Mouse (Mus musculus) hindbrain, embryonic 11.5 days (tissue): Measurements from ENCODE around the gene Sult1a1. TPM values are rescaled to one million over a fixed set of nuclear protein-coding genes. Genes with fewer than 3 reads are reported as not detected.

Experiments used
- ATAC-seq: fragments of 200-750 bp; cut with Nextera tagmentation; 2 replicates; pipeline ENCODE4 v1.8.0; 2017; ENCODE audit warnings: mild to moderate bottlenecking, moderate TSS enrichment, moderate library complexity; ENCODE audit not compliant: low FRiP score
- DNase-seq: peaks from one replicate; pipeline ENCODE4 v3.0.0-alpha.2; 2015; ENCODE audit warnings: low spot score
- H3K27ac ChIP-seq: fragments of 300-500 bp; sonication (generic); 2 replicates; pipeline ENCODE4 v1.5.1; 2014; ENCODE audit warnings: mild to moderate bottlenecking, low read depth, low read length
- H3K27me3 ChIP-seq: fragments of 300-500 bp; sonication (generic); 2 replicates; pipeline ENCODE4 v1.6.1; 2014; ENCODE audit warnings: mild to moderate bottlenecking, low read length, moderate library complexity, mixed read lengths; ENCODE audit not compliant: control insufficient read depth, insufficient read depth
- H3K36me3 ChIP-seq: fragments of 300-500 bp; sonication (generic); 2 replicates; pipeline ENCODE4 v1.6.1; 2014; ENCODE audit warnings: mild to moderate bottlenecking, low read length, moderate library complexity, mixed read lengths; ENCODE audit not compliant: control insufficient read depth, insufficient read depth
- H3K4me1 ChIP-seq: fragments of 300-500 bp; sonication (generic); replicated peaks from 2 replicates; pipeline ENCODE4 v1.6.1; 2014; ENCODE audit warnings: low read length, mixed read lengths; ENCODE audit not compliant: control insufficient read depth, insufficient read depth
- H3K4me2 ChIP-seq: fragments of 300-500 bp; sonication (generic); replicated peaks from 2 replicates; pipeline ENCODE4 v1.6.1; 2014; ENCODE audit warnings: mild to moderate bottlenecking, low read depth, low read length
- H3K4me3 ChIP-seq: fragments of 300-500 bp; sonication (generic); 2 replicates; pipeline ENCODE4 v1.5.1; 2014; ENCODE audit warnings: low read depth, low read length
- H3K9ac ChIP-seq: fragments of 300-500 bp; sonication (generic); 2 replicates; pipeline ENCODE4 v1.6.1; 2014; ENCODE audit warnings: low read depth, low read length
- H3K9me3 ChIP-seq: fragments of 300-500 bp; sonication (generic); 2 replicates; pipeline ENCODE4 v1.6.1; 2016; ENCODE audit warnings: low read length; ENCODE audit not compliant: control insufficient read depth
- WGBS: fragments of 180-500 bp; shearing (Covaris S2); extraction: QIAGEN DNeasy Blood & Tissue Kit; methylation state at CpG from one replicate; pipeline ENCODE4 v1.1.7; 2014; 5-methylcytosine and 5-hydroxymethylcytosine counted together
- polyA plus RNA-seq: library from polyadenylated mRNA; unstranded; fragments of >200 nt; fragmentation: Nextera tagmentation; extraction: Ambion mirVana; gene quantifications from 2 replicates; pipeline ENCODE4 v1.2.1, GENCODE M21; 2014

Gene Sult1a1
- polyA plus RNA-seq, 1 experiment from 2014 or later, result 0.52 TPM

DNA sequence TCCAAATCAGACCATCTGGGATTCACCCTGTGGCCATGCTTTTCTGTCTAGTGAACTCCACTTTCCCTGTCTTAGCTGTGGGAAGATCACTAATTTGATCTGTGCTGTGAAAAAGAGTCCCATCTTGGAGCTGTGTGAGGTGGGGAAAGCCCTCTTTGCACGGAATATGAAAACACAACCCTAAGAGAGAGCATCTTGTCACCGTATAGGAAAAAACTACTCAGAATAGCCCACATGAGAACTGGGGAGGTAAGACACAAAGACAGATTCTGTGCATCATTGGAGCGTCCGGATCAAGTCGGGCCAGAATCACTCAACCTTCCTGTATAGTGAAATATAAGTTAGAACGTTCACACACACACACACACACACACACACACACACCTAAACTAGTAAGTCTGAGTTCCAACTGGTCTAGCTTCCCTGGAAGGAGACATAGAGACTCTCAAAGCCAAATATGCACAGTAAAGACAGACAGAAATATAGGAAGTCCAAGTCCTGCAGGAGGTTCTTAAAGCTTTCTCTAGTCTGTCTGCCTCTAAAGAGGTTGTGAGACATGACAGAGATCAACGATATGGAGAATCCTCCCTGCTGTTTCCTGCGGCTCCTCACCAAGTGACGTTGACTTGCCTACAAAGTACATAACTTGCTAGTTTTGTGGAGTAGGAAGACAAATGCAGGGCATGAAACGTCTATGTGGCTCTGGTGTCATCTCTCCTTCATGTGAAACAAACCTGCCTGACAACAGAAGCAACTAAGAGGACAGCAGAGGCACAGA is 32.1 kb upstream of the Sult1a1 start:
- 83% methylated on average over 10 of the region's 10 CpGs for WGBS
- no peak overlapping the region for H3K4me2 ChIP-seq
- H3K4me1 ChIP-seq, result peaks cover 4% of the 10 kb centered on the region; the same call in 1 of the 2 replicates
- no peak overlapping the region for H3K4me3 ChIP-seq
- H3K27ac ChIP-seq, result no peak overlapping the region
- DNase-seq (no peak), ATAC-seq (no peak)
- H3K27me3 ChIP-seq, result no peaks in the 10 kb centered on the region
- H3K36me3 ChIP-seq, result no peaks in the 10 kb centered on the region
- H3K9ac ChIP-seq, result no peak overlapping the region
- H3K9me3 ChIP-seq, result no peaks in the 10 kb centered on the region

DNA sequence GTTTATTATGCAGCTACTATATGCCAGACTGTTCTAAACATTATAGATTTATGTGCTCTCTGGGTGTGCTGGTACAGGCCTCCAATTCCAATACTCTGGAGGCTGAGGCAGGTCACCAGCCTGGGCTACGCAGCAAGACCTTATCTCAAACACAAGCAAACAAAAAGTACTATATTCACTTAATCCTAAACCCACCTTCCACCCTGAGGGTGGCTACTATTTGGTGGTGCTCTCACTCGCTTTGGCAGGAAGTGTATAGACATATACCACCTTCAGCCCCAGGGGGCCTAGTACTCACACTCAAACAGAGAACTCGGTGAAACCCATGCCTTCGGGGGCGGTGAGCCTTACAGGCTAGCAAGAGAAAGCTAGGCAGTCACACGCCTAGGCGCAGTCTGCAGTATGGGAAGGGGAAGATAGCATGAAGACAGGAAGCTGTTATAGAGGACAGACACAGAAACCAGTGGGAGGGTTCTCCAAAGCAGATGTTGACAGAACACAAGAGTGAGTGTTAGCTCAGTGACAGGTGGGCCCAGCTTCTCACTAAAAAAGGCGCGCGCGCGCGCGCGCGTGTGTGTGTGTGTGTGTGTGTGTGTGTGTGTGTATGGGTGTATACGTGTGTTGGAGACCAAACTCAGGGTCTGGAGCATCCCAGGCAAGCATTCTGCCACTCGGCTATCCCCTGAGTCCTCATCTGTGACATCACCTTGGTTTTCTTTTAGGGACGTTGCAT is 31.4 kb upstream of the Sult1a1 start, which contains the start of gene Coro1a:
Gene Coro1a, minus strand, starts transcription at position 346 of the 733 bp plus-strand sequence.
- Histone ChIP-seq H3K4me1 (peaks cover 4% of the 10 kb centered on the region; the same call in 1 of the 2 replicates), H3K9ac (no peak within 1 kb of the TSS), H3K9me3 (no peaks in the 10 kb centered on the region), H3K4me2 (no peak within 1 kb of the TSS), H3K27me3 (no peaks in the 10 kb centered on the region), H3K36me3 (no peaks in the 10 kb centered on the region), H3K27ac (no peak within 1 kb of the TSS), H3K4me3 (no peak within 1 kb of the TSS)
- 90% methylated on average over 19 of the region's 19 CpGs for WGBS
- DNase-seq, result no peak
- ATAC-seq, result no peak

DNA sequence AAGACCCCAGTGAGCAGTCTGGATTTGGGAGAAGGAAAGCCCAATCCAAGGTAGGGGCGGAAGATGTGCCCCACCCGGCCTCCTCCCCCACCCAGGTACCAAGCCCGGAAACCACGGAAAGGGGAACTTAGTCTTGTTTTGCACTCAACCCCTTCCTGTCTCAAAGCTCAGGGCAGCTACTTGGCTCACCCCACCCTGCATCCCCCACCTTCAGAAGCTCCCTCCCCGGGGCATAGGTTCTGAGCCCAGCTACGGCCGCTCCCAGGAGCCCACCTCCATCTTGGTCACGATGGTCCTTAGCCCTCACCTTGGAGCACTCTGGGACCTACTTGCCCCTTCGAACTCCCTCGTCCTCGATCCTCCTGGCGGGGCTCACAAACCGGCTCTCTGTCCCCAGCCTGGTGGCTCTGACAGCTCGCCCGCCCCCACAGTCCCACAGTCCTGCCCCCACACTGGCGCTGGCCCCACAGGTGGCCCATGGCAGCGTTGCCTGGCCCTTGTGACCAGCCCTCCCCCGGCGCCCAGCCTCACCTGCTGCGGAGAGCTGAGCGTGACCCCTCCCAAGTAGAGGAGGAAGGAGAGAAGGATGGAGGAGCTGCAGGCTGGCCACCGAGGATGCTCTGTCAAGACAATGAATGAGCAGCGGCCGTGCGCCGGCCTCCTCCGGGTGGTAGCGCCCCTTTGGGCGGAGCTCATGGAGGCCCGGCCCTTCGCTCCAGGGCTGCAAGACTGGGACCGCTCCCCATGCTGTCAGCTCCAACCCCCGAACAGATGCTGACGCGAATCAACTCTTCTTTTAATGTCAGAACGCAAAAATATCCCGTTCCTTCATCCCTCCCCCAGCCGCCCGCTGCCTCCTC is 28.1 kb upstream of the Sult1a1 start:
- Histone ChIP-seq H3K4me1 (peaks cover 11% of the 10 kb centered on the region), H3K27ac (no peak overlapping the region), H3K9me3 (no peaks in the 10 kb centered on the region), H3K4me2 (peak overlapping the region; percentile 92), H3K36me3 (no peaks in the 10 kb centered on the region), H3K4me3 (peak overlapping the region; percentile 65), H3K27me3 (no peaks in the 10 kb centered on the region), H3K9ac (peak overlapping the region; percentile 72)
- peak; percentile 82 for ATAC-seq
- DNase-seq, result peak; percentile 83
- 3% methylated on average over 38 of the region's 39 CpGs for WGBS

DNA sequence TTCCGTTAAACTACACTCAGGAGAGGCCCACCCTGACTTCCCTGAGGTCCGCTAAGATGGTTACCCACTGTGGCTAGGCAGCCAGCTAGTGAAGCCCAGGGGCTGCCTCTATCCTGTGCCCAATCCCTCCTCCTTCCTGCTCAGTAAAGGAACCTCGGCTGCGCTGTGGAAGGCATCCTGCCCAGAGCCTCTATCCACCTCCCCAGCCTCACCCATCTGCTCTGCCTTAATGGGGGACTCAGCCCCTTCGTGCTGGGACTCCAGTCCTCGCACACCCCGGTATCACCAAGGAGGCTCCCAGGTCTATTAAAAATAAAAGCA is 27.5 kb upstream of the Sult1a1 start:
- Histone ChIP-seq H3K4me2 (peak overlapping the region; percentile 92), H3K27me3 (no peaks in the 10 kb centered on the region), H3K36me3 (no peaks in the 10 kb centered on the region), H3K4me3 (peak overlapping the region; percentile 65), H3K27ac (no peak overlapping the region), H3K9ac (peak overlapping the region; percentile 72), H3K4me1 (peaks cover 11% of the 10 kb centered on the region), H3K9me3 (no peaks in the 10 kb centered on the region)
- ATAC-seq (no peak), DNase-seq (no peak)
- 21% methylated on average over 7 of the region's 7 CpGs for WGBS

DNA sequence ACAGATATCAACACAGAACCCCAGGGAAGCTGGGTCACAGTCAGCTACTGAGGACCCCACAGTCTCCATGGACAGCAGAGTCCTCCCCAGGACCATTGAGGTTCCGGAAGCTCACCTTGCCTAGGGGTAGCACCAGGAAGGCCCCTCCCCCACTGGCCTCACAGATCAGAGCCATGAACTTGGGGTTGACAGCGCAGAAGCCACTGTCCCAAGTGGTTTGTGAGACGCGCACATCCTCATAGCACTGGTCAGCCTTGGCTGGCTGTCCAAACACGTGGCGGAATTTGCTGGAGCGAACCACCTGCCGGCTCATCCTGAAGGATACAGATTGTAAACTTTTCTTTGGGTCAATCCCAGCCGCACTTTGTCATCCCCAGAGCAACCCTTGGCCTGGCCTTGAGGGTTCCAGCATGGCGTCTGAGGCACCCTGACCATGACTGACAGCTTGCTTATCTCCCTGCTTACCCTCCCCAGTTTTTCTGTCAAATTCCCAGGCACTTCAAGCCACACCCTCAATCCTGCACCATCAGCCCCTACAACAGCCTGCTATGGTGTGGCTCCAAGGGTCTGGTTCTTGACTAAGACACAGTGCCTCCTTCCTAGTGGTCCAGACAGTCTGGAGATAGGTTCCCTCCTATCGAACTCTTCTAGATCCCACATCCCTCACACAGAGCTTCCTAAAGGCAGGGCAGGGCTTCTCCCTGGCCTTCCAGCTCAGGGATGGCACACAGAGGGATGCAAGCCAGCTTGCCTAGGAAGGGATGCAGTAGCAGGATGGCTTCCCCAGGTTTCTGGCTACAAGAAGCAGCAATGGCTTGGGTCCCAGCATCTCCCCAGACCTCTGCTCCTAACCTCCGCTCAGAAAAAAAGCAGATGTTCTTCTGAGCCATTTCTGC is 26.9 kb upstream of the Sult1a1 start:
- ATAC-seq, result no peak
- Histone ChIP-seq H3K27me3 (no peaks in the 10 kb centered on the region), H3K9ac (peak overlapping the region; percentile 72; the same call in 1 of the 2 replicates), H3K4me1 (peaks cover 11% of the 10 kb centered on the region), H3K4me2 (peak overlapping the region; percentile 92), H3K36me3 (no peaks in the 10 kb centered on the region), H3K4me3 (peak overlapping the region; percentile 65), H3K9me3 (no peaks in the 10 kb centered on the region), H3K27ac (no peak overlapping the region)
- DNase-seq, result no peak
- 88% methylated on average over 12 of the region's 12 CpGs for WGBS

DNA sequence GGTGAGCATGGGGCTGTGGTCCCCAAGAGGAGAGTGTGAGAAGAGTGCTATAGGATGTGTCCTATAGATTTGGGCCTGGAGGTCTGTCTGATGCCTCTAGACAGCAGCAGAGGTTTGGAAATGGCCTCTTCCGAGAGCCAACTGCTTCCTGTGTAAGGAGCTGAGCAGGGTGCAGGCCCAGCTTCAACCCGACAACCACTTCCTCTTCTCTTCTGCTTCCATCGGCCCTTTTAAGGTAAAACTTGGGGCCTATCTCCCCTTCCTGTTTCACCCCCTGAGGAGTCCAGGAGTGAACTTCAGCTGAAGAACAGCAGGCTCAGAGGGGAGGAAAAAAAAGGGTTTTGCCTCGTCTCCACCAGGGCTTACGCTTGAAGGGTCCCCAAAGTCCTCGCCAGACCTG is 26.1 kb upstream of the Sult1a1 start:
- H3K9me3 ChIP-seq, result no peaks in the 10 kb centered on the region
- no peak overlapping the region for H3K4me3 ChIP-seq
- no peaks in the 10 kb centered on the region for H3K36me3 ChIP-seq
- ATAC-seq (no peak), DNase-seq (no peak)
- 90% methylated on average over 6 of the region's 6 CpGs for WGBS
- no peaks in the 10 kb centered on the region for H3K27me3 ChIP-seq
- no peak overlapping the region for H3K9ac ChIP-seq
- 0 out of 2 replicates have a peak overlapping the region, but pooled peaks have one; percentile 4 for H3K4me2 ChIP-seq
- H3K4me1 ChIP-seq, result peaks cover 11% of the 10 kb centered on the region
- no peak overlapping the region for H3K27ac ChIP-seq

DNA sequence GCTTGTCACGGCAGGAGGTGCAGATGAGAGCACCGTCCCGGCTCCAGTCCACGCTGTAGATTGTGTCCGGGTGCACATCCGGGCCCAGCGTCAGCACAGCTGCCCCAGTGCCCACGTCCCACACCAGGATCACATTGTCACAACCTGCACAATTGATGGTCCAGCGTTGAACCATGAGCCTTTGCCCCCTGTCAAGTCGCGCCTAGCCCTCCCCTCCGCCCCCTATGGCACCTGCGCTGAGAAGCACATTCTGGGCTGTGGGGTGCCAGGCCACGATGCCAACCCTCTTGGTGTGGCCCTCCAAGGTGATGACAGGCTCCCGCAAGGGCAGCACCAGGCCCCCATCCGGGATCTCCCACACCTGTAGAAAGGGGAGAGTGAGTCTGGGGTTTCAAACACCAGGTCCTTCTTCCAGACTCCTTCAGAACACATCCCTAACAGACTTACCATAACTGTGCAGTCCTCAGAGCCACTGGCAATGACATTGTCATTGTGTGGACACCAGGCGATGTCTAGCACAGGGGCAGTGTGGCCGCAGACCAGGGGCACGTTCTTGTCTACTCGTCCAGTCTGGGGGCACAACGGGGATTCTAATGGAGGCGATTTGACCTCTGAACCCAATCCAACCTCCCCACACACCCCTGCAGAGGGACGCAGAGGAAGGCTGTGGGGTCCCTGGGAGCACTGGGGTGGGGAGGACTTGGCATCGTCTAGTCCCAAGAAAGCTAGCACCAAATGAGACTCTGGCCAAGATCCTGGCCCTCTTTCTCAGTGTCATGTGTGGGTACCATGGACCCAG is 25.5 kb upstream of the Sult1a1 start:
- H3K4me3 ChIP-seq, result no peak overlapping the region
- ATAC-seq, result no peak

More for the DNA sequence above, 25.5 kb upstream of the Sult1a1 start:
- Histone ChIP-seq H3K27me3 (no peaks in the 10 kb centered on the region), H3K36me3 (no peaks in the 10 kb centered on the region), H3K9ac (peak overlapping the region; percentile 37; the same call in 1 of the 2 replicates), H3K27ac (no peak overlapping the region), H3K4me1 (peaks cover 14% of the 10 kb centered on the region), H3K4me2 (peak overlapping the region; percentile 9), H3K9me3 (no peaks in the 10 kb centered on the region)
- whole genome bisulfite sequencing, result 56% methylated on average over 24 of the region's 24 CpGs
- no peak for DNase-seq
